Mouse (Mus musculus) E14TG2a.4 (cell line): Measurements from ENCODE around the gene Spg11.
"Not testable (repeated sequence)": the region's sequence is repeated elsewhere in the genome, so short reads cannot be mapped to it uniquely, and the experiment has no call there.

Experiments
- CTCF ChIP-seq: conservative IDR thresholded peaks from 2 replicates; pipeline ENCODE4 v1.5.1; 2014; ENCODE audit warnings: low read length
- NANOG ChIP-seq: IDR thresholded peaks from 2 replicates; pipeline ENCODE4 v1.6.1; 2014; ENCODE audit warnings: borderline replicate concordance, low read length, mixed read lengths
- POU5F1 ChIP-seq: IDR thresholded peaks from 2 replicates; pipeline ENCODE4 v1.6.1; 2014; ENCODE audit warnings: low read length, borderline replicate concordance

GRCm38 (mm10) chr2:122027091-122027490 is 91.1 kb downstream of the Spg11 start:
- not testable (repeated sequence) for TF ChIP-seq CTCF, NANOG, POU5F1
